Mouse (Mus musculus) thymus, postnatal 36 days (tissue): ENCODE data around the gene Acin1.

ENCODE experiments used
- DNase-seq, 2 experiments: peaks; one replicate each; pipeline ENCODE4 v3.0.0; 2022; ENCODE audit warnings: mixed read lengths in 2 of 2

Gene Acin1

GRCm38 (mm10) chr14:54603686-54604085 lies 83.0 kb downstream of the Acin1 start:
- DNase-seq = no peak

DNA sequence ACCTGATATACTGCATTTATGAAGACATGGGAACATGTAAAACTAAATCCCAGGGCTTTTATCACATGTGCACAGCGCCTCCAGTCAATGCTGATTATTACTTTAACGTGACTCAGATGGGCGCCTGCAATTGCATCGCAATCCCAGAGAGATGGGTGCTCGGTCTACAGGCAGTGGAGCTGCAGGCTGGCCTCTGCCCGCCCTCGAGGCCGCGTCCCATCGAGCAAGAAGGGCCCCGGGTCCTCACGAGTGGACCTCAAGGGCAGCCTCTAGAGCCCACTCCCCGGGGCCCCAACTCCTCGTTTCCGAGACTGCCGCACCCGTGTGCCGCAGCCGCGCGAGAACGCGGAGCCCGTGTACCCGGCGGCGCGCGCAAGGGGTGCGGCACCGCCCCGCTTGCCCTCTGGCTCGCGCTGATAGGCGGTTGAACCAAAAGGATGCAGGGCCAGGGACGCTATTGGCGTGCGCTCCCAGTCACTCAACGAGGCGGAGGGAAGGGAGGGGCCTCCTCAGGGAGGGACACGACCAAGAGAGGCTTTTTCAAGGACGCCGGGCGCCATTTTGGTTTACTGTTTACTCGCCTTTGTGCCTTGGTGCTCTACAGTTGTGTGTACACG lies 83.6 kb downstream of the Acin1 start:
- DNase-seq = peak; percentile 92 to 96

DNA sequence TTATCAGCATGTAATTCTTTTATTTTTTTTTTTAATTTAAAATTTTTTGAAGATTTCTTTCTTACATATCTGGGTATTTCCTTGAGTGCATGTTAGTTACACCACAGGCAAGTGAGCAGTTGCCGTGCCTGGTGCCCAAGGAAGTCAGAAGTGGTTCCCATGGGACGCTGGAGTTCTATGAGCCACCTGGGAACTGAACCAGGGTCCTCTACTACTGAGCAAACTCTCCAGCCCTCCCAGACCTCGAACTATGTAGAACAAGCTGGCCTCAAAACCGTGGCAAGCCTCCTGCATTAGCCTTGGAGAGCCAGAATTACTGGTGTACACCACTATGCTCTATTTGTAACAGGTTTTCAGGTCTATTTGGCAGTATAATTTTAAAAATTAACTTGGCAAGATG lies 84.1 kb downstream of the Acin1 start:
- no peak for DNase-seq

DNA sequence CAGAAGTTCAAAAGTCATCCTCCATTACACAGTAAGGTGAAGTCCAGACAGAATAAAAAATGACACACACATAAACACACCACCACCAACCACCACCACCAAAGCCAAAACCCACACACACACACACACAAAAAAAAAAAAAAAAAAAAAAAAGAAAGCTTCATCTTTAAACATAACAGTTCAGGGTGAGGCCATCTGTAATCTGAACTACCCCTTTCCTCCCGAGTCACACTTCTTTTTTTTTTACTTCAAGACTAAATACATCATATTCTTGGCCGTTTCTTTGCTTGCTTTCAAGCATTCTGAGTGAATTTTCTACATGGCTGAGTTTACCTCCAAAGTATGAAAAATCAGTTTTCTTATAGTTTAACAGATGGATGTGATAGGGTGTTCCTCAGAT lies 85.1 kb downstream of the Acin1 start:
- no peak for DNase-seq

DNA sequence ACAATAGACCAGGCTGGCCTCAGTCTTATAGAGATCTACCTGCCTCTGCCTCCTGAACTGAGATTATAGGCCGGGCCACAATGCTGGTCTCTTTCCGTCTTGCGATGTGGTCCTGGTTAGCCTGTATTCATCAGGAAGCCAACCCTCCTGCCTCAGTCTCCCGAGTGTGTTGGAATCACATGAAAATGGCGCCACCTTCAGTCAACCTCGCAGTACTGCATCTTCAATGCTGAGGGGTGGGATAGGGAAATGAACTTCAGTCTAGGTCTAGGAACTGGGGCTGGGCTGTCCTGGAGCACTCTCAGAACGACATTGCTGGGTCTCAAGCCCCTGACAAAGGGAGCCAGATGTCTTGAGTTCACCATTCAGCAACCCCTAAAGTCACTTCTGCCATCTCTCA lies 89.6 kb downstream of the Acin1 start:
- DNase-seq = no peak

GRCm38 (mm10) chr14:54594631-54595414 lies 91.9 kb downstream of the Acin1 start:
- DNase-seq = no peak

- DNase-seq = no peak
Measured at GRCm38 (mm10) chr14:54594055-54594454, 92.7 kb downstream of the Acin1 start.

GRCm38 (mm10) chr14:54592319-54592934 lies 94.3 kb downstream of the Acin1 start:
- no peak for DNase-seq
